Mouse (Mus musculus): ENCODE results near the gene Gm20683.

DNA sequence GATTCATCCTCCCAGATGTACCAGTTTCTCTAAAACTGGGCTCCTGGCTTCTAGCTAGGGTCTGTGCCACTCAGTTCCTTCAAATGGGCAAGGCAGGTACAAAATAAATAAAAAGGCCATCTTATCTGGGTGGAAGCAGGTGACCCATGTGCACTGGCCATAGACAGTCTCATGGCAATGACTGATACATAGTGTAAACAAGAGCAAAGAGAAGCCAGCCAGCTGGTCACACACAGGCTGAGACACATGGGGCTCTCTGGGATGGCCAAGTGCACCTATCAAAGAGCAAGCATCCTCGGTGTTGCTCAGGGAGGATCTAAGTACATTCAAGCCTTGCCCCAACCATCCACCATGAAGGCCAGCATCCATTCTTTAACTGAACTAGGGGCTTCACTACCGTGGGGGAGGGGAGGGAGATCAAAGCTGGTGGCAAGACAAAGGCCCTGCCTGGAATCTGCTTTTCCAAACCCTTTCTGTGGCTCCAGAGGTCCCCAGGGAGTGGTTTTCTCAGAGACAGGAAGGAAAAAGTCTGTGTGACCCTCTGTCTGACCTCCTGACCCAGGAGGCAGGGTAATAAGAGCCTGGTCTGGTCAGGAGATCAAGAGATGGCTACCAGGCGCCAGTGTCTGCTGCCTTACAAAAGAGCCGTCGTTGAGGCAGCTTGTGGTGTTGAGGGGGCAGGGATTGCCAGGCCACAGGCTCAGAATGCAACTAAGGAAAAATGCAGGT lies 39.5 kb upstream of the Gm20683 start:
- TF ChIP-seq POLR2A (IDR thresholded peaks at IDR 0.05; ENCODE audit: insufficient read length, low read depth) (no peak), MYOD1 (IDR thresholded peaks at IDR 0.05; ENCODE audit: control insufficient read depth in 1 of 3, insufficient read length in 2 of 3, low read depth in 2 of 3) (no peak), CEBPB (IDR thresholded peaks at IDR 0.05; ENCODE audit: insufficient read depth, poor library complexity, severe bottlenecking) (no peak), E2F4 (IDR thresholded peaks at IDR 0.05; ENCODE audit: insufficient read depth) (no peak)
